Mouse (Mus musculus) heart, postnatal 25 days (tissue): ENCODE data around the gene Gemin6. TPM values are rescaled to one million over a fixed set of nuclear protein-coding genes. Genes with fewer than 3 reads are reported as not detected.
"Not testable (repeated sequence)": the region's sequence is repeated elsewhere in the genome, so short reads cannot be mapped to it uniquely, and the experiment has no call there.

Source experiments
- DNase-seq: peaks from one replicate; pipeline ENCODE4 v3.0.0; 2022; ENCODE audit warnings: low spot score
- intact Hi-C: fragments of 180-260 bp; cut with DNase I; formaldehyde crosslinking; loops from one replicate; pipeline ENCODE4 v1.15.1; 2025
- total RNA-seq, 2 experiments: library from RNA; stranded (reverse); gene quantifications; 2 replicates each; pipeline ENCODE4 v1.2.3; 2021

Gemin6 gene
- 1 to 10 TPM; 3.1 to 4.0 TPM for total RNA-seq

DNA sequence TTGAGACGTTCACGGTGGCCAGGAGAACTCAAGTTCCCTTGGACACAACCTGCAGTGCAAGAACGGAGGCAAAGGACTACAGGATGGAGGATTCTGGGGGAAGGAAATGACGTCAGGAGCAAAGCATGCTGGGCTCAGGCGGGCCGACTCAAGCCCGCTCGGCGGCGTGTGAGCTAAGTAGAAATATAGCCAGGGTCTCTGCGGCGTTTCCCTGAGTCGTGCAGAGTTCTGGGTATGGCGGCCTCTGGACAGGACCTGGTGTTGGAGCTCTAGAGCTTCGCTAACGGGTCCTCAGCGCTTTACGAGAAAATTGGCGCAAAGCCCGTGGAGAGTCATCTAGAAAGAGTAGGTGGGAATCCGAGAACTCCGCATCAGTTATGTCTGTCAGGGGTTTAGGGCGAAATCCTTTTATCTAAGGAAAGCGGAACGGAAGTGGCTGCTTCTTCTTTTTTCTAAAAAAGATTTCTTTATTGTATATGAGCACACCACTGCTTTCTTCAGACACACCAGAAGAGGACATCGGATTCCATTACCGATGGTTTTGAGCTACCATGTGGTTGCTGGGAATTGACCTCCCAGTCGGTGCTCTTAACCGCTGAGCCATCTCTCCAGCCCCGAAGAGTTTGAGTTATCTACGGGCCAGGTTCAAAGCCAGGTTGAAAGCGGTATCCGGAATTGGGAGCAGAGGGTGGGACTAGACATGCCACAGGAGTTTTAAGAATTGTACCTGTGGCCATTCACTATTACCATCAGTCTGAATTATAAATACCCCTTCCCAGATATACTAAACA is at the start of gene Gemin6:
Gene Gemin6 (plus strand): TSS at position 116 of the 791 bp plus-strand sequence.
- intact Hi-C loops = no loop called here
- peak; percentile 62 for DNase-seq

DNA sequence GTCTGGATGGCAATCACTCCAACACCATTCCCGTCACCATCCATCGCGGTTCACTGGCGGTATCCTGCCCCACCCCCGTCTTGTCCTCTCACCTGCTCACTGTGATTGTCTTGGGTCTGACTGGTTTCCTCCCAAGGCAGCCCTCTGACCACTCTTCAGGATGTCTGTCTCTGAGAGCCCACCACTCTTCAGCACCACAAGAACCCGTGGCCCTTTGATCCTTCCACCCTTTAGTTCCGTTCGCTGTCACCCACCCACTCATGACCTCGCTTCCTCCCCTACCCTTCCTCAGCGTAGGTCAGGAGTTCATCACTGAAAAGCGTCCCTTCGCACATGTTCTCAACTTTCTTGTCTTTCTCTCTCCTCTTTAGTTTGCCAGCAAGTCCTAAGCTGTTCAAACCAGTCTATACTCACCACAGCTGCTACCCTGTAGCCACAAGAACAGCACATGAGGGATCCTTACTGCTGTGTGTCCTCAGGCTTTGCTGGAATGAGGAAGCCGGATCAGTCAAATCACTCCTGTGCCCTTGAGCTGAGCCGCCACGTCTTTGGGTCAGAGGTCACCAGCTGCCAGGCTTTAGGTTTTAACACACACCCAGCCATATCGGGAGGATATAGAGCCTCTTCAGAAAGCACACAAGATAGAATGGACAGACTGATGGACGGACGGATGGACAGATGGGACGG is 49.4 kb upstream of the Gemin6 start:
- DNase-seq = no peak
- intact Hi-C loops = no loop called here

- intact Hi-C loops = no loop called here
- no peak for DNase-seq
Observed at GRCm38 (mm10) chr17:80175386-80175739, 48.9 kb upstream of the Gemin6 start.

- no peak for DNase-seq
- intact Hi-C loops = no loop called here
Observed at GRCm38 (mm10) chr17:80175966-80176365, 48.3 kb upstream of the Gemin6 start.

GRCm38 (mm10) chr17:80178846-80179245 is 45.4 kb upstream of the Gemin6 start:
- intact Hi-C loops, DNase-seq: not testable (repeated sequence)

GRCm38 (mm10) chr17:80179959-80180358 is 44.3 kb upstream of the Gemin6 start:
- intact Hi-C loops = loop anchor here (1.0 to 5.0 kb wide), 2 partner anchors 132 to 318 kb away; no protein-coding TSS in a partner anchor
- peak; percentile 39 for DNase-seq

GRCm38 (mm10) chr17:80180468-80180867 is 43.8 kb upstream of the Gemin6 start:
- no peak for DNase-seq
- intact Hi-C loops = loop anchor here (1.0 to 5.0 kb wide), 2 partner anchors 132 to 318 kb away; no protein-coding TSS in a partner anchor

- no peak for DNase-seq
- intact Hi-C loops = loop anchor here (5.0 kb wide), 1 partner anchor 321 kb away; no protein-coding TSS in a partner anchor
Observed at GRCm38 (mm10) chr17:80183615-80184014, 40.6 kb upstream of the Gemin6 start.

DNA sequence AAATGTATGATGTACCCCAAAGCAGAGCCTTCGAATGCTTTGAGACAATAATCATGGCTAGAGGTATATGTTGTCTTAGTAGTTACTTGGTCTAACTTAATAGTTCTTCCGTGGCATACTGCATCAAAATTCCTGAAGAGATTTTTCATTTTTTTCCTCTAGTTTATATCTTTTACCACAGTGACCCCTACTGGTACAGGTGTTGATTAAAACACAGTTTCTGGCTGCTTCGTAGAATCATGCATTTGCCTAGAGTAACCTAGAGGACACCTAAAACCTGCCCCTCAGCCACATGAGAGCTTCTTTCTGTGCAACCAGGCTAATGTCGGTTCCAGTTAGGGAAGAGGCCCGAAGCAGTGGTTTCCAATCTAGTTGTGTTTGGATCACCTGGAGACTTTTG is 31.2 kb upstream of the Gemin6 start:
- intact Hi-C loops = no loop called here
- no peak for DNase-seq

- no peak for DNase-seq
- intact Hi-C loops = no loop called here
Observed at GRCm38 (mm10) chr17:80199160-80199778, 25.0 kb upstream of the Gemin6 start.

- DNase-seq = no peak
- intact Hi-C loops = loop anchor here (10.0 kb wide), 1 partner anchor 311 kb away; the partner anchor contains the start of gene Atl2
Observed at GRCm38 (mm10) chr17:80205657-80206056, 18.6 kb upstream of the Gemin6 start.

DNA sequence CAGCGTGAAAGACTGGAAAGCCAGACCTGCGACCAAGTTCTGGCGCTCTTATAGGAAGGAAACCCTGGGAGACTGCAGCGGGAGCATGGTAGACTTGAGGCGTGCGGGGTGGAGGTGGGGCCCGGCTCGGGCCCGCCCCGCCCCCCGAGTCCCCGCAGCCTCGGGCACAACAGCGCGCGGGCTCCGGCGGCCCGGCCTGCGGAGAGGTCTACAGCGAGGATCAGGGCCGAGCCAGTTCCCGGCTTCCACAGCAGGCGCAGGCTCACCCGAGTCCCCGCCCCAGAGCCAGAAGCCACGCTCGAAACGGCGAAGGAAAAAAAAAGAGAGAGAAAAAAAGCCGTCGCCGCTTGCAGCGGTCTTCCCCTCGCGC is 18.0 kb upstream of the Gemin6 start:
- no peak for DNase-seq
- intact Hi-C loops = loop anchor here (10.0 kb wide), 1 partner anchor 311 kb away; the partner anchor contains the start of gene Atl2

- DNase-seq = peak; percentile 96
- intact Hi-C loops = loop anchor here (10.0 kb wide), 1 partner anchor 312 kb away; the partner anchor contains the start of gene Atl2
Observed at GRCm38 (mm10) chr17:80206671-80207581, 17.3 kb upstream of the Gemin6 start, which contains the start of the genes Srsf7 and Ttc39d. Gene Srsf7 (minus strand): TSS chr17:80207307. Gene Ttc39d (plus strand): TSS chr17:80207460.

DNA sequence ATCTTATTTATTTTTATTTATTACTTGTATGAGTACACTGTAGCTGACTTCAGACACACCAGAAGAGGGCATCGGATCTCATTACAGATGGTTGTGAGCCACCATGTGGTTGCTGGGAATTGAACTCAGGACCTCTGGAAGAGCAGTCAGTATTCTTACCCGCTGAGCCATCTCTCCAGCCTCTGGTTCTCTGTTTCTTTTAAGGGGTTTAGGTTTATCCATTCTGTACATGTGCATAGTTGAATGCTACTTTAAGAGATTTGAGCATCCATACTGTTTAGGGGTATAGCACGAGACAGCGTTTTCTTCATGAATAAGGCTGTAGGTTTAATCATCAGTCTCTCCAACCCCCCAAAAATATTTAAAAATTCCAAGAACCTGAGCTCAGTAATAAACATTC is 10.2 kb upstream of the Gemin6 start:
- intact Hi-C loops, DNase-seq: not testable (repeated sequence)

DNA sequence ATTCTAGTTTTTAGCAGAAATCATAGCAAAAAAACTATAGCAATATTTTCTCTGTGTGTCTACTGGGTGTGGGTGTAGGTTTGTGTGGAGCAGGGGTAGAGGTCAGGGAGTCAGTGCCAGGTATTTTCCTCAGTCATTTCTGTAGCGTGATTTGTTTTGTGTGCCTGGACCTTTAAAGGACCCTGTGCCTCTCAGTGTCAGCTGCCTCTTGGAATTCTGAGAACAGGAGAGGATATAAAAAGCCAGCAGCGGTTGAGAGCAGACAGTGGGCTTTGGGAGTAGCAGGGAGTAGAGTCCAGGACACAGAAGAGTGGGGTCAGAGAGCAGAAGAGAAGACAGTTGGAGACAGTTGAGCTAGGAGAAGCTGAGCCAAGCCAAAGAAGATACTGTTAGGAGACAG is 4.1 kb upstream of the Gemin6 start:
- DNase-seq = no peak
- intact Hi-C loops = no loop called here

DNA sequence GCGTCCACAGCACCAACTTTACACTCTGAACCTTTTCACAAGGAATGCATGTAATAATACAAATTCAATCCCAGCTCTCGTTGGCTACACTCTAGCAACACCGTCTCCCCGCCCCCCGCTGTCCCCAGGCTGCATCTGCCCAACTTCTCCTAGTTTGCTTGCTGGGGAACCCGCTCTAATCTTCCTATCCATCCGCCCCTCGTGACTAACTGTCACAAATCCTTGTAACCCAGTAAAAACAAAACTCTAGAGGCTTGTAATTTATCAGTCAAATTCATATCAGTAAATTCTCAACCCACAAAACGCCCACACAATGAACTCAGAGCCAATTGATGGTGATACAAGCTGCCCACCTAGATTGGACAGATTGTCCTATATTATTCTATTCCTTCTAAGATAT is 3.0 kb upstream of the Gemin6 start:
- intact Hi-C loops = no loop called here
- no peak for DNase-seq

DNA sequence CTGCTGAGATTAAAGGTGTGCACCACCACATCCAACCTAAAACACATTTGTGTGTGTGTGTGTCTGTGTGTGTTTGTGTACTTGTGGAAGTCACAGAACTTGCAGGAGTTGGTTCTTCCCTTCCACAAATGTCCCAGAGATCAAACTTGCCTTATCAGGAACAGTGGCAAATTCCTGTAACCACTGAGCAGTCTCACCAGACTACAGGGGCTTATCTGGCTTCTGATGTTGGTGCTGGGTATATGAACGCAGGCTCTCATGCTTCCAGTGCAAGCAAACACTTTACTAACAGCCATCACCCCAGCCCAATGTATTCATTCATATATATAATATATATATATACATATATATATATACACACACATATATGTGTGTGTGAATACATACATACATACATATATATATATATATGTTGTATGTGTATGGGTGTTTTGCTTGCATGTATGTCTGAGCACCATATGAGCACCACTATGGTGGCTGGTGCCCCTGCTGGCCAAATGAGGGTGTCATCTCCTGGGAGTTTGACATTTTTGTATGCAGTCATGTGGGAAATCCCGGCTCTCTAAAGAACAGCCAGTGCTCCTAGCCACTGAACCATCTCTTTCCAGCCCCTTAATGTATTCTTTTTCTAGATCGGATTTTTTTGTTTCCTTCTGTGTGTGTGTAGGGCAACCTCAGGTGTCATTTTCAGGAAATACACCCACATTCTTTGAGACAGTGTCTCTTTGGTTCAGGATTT is 2.2 kb upstream of the Gemin6 start:
- DNase-seq = no peak
- intact Hi-C loops = loop anchor here (2.0 kb wide), 1 partner anchor 13 kb away; no protein-coding TSS in a partner anchor

DNA sequence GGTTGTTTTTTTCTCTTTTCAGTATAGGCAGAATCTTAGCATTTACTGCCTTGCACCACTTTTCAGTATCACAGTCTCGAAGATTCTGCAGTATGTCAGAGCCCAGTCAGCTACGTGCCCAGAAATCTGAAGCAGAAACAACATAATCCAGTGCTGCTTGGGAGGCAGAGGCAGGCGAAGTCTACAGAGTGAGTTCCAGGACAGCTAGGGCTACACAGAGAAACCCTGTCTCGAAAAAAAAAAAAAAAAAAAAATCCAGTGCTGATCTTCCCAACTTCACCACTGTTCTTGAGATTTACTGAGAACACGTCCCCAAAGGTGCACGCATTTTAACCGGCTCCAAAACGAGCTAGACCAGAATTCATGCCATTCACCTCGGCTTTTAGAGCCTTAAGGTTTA is 412 bp upstream of the Gemin6 start:
- no peak for DNase-seq
- intact Hi-C loops = loop anchor here (2.0 kb wide), 1 partner anchor 15 kb away; no protein-coding TSS in a partner anchor

GRCm38 (mm10) chr17:80225142-80225541 is 901 bp downstream of the Gemin6 start:
- DNase-seq, intact Hi-C loops: not testable (repeated sequence)
